Mouse (Mus musculus) CH12.LX (cell line): Measurements from ENCODE around the gene Htr1a. TPM values are rescaled to one million over a fixed set of nuclear protein-coding genes. Genes with fewer than 3 reads are reported as not detected.

ENCODE experiments used
- DNase-seq: peaks from one replicate; pipeline ENCODE4 v3.0.0-alpha.2; 2013; ENCODE audit errors: extremely low read depth
- H3K27ac ChIP-seq: 2 replicates; pipeline ENCODE4 v1.5.1; 2012; ENCODE audit warnings: low read depth, mild to moderate bottlenecking, control low read depth, moderate library complexity; ENCODE audit not compliant: insufficient read depth
- H3K27me3 ChIP-seq: replicated peaks from 2 replicates; pipeline ENCODE3; 2012; ENCODE audit warnings: inconsistent platforms
- H3K36me3 ChIP-seq, 2 experiments: replicated peaks in 1 of 2; 2 replicates each; pipeline versions ENCODE3 to v1.6.1; 2012; ENCODE audit warnings: inconsistent platforms in 1 of 2, low read length in 1 of 2, mild to moderate bottlenecking in 1 of 2, mixed read lengths in 1 of 2, moderate library complexity in 1 of 2; ENCODE audit not compliant: control insufficient read depth in 1 of 2, insufficient read depth in 1 of 2
- H3K4me1 ChIP-seq, 2 experiments: 2 replicates each; pipeline ENCODE4 v1.6.1; 2012; ENCODE audit warnings: inconsistent platforms in 1 of 2, moderate library complexity in 1 of 2; ENCODE audit not compliant: insufficient read depth in 2 of 2, control insufficient read depth in 1 of 2
- H3K4me2 ChIP-seq: 2 replicates; pipeline ENCODE4 v1.6.1; 2012; ENCODE audit warnings: low read depth, mild to moderate bottlenecking, control low read depth; ENCODE audit not compliant: poor library complexity, insufficient read depth, severe bottlenecking
- H3K4me3 ChIP-seq, 3 experiments: fragments of 150-350 bp in 1 of 3; sonication (generic) in 1 of 3; replicated peaks in 1 of 3; 2 replicates each; pipeline versions ENCODE3 to v1.5.1; 2011 to 2012; ENCODE audit warnings: low read depth in 2 of 3, low read length in 2 of 3, mild to moderate bottlenecking in 2 of 3, moderate library complexity in 2 of 3, control low read depth in 1 of 3, improper control_type of control experiment in 1 of 3, inconsistent platforms in 1 of 3, mixed read lengths in 1 of 3; ENCODE audit not compliant: poor library complexity in 1 of 3
- H3K79me2 ChIP-seq: replicated peaks from 2 replicates; pipeline ENCODE4 v1.6.1; 2012; ENCODE audit warnings: mild to moderate bottlenecking, moderate library complexity; ENCODE audit not compliant: control insufficient read depth, poor library complexity, insufficient read depth, severe bottlenecking; ENCODE audit errors: extremely low read depth
- H3K9ac ChIP-seq: 2 replicates; pipeline ENCODE4 v1.6.1; 2012; ENCODE audit warnings: low read depth, mild to moderate bottlenecking, control low read depth, moderate library complexity; ENCODE audit not compliant: insufficient read depth
- H3K9me3 ChIP-seq: replicated peaks from 2 replicates; pipeline ENCODE3; 2012; ENCODE audit warnings: low read length, inconsistent platforms, mixed read lengths
- BHLHE40 ChIP-seq: IDR thresholded peaks from 2 replicates; pipeline ENCODE4 v1.6.1; 2011; ENCODE audit warnings: mild to moderate bottlenecking, low read depth, low read length, improper control_type of control experiment
- CHD2 ChIP-seq: IDR thresholded peaks from 2 replicates; pipeline ENCODE4 v1.6.1; 2011; ENCODE audit warnings: low read length, improper control_type of control experiment
- E2F4 ChIP-seq: IDR thresholded peaks from 2 replicates; pipeline ENCODE4 v1.6.1; 2011; ENCODE audit warnings: low read depth, low read length, improper control_type of control experiment; ENCODE audit not compliant: insufficient replicate concordance
- GABPA ChIP-seq: IDR thresholded peaks from 2 replicates; pipeline ENCODE4 v1.6.1; 2012; ENCODE audit warnings: low read depth, low read length, improper control_type of control experiment, inconsistent platforms; ENCODE audit not compliant: insufficient replicate concordance
- HCFC1 ChIP-seq: IDR thresholded peaks from 2 replicates; pipeline ENCODE4 v1.6.1; 2012; ENCODE audit warnings: low read depth, mild to moderate bottlenecking, inconsistent platforms, low read length, improper control_type of control experiment
- IRF4 ChIP-seq: IDR thresholded peaks from 2 replicates; pipeline ENCODE4 v1.6.1; 2014; ENCODE audit warnings: low read depth, mild to moderate bottlenecking, inconsistent platforms, low read length, improper control_type of control experiment
- MAFK ChIP-seq: IDR thresholded peaks from 2 replicates; pipeline ENCODE4 v1.6.1; 2011; ENCODE audit warnings: low read length, improper control_type of control experiment; ENCODE audit not compliant: insufficient replicate concordance
- MYC ChIP-seq: IDR thresholded peaks from 2 replicates; pipeline ENCODE4 v1.6.1; 2011; ENCODE audit warnings: low read depth, mild to moderate bottlenecking, improper control_type of control experiment, low read length
- NELFE ChIP-seq: IDR thresholded peaks from 2 replicates; pipeline ENCODE4 v1.6.1; 2011; ENCODE audit warnings: low read depth, low read length, improper control_type of control experiment
- NRF1 ChIP-seq: IDR thresholded peaks from 2 replicates; pipeline ENCODE4 v1.6.1; 2014; ENCODE audit warnings: low read depth, mild to moderate bottlenecking, inconsistent platforms, low read length, improper control_type of control experiment, moderate library complexity
- PAX5 ChIP-seq: IDR thresholded peaks from 2 replicates; pipeline ENCODE4 v1.6.1; 2012; ENCODE audit warnings: low read length, inconsistent platforms, mixed read lengths
- POLR2A ChIP-seq: IDR thresholded peaks from 2 replicates; pipeline ENCODE4 v1.6.1; 2011; ENCODE audit warnings: low read depth, mild to moderate bottlenecking, improper control_type of control experiment, low read length
- RAD21 ChIP-seq: IDR thresholded peaks from 2 replicates; pipeline ENCODE4 v1.6.1; 2011; ENCODE audit warnings: low read depth, mild to moderate bottlenecking, low read length, improper control_type of control experiment, moderate library complexity
- SMC3 ChIP-seq: IDR thresholded peaks from 2 replicates; pipeline ENCODE4 v1.6.1; 2011; ENCODE audit warnings: low read depth, low read length, improper control_type of control experiment
- UBTF ChIP-seq: IDR thresholded peaks from 2 replicates; pipeline ENCODE4 v1.6.1; 2012; ENCODE audit warnings: low read depth, mild to moderate bottlenecking, inconsistent platforms, low read length, improper control_type of control experiment, moderate library complexity
- USF2 ChIP-seq: conservative IDR thresholded peaks from 2 replicates; pipeline ENCODE4 v1.6.1; 2011; ENCODE audit warnings: low read depth, low read length, improper control_type of control experiment
- ZC3H11A ChIP-seq: IDR thresholded peaks from 2 replicates; pipeline ENCODE4 v1.6.1; 2012; ENCODE audit warnings: low read depth, mild to moderate bottlenecking, inconsistent platforms, low read length, improper control_type of control experiment
- ZMIZ1 ChIP-seq: IDR thresholded peaks from 2 replicates; pipeline ENCODE4 v1.6.1; 2012; ENCODE audit warnings: low read depth, mild to moderate bottlenecking, inconsistent platforms, low read length, improper control_type of control experiment
- dilution Hi-C: fragments of 300-500 bp; cut with MboI; formaldehyde crosslinking; loops from 2 replicates; pipeline ENCODE4 v1.14.3; 2020; ENCODE audit warnings: low sequenced_read_pairs; ENCODE audit not compliant: extremely low pct_unique_long_range_greater_than_20kb, extremely low pct_ligation_motif_present
- in situ Hi-C: fragments of 300-500 bp; cut with MboI; formaldehyde crosslinking; loops from 3 replicates; pipeline ENCODE4 v1.14.3; 2019; ENCODE audit warnings: low sequenced_read_pairs, low pct_ligation_motif_present, low pct_unique_long_range_greater_than_20kb, mixed read lengths
- polyA plus RNA-seq: library from polyadenylated mRNA; unstranded; fragments of >175 nt; gene quantifications from 2 replicates; pipeline ENCODE4 v1.2.1, GENCODE M21; 2012; ENCODE audit warnings: low read depth; ENCODE audit not compliant: insufficient read length
- total RNA-seq, 2 experiments: library from RNA; depleted of rRNA; stranded (reverse); fragments of 300-350 nt in 1 of 2; fragments of >200 nt in 1 of 2; gene quantifications; 2 replicates each; pipeline ENCODE4 v1.2.3; 2012 to 2014

Gene Htr1a
- total and polyA plus RNA-seq, 3 experiments, result not detected

DNA sequence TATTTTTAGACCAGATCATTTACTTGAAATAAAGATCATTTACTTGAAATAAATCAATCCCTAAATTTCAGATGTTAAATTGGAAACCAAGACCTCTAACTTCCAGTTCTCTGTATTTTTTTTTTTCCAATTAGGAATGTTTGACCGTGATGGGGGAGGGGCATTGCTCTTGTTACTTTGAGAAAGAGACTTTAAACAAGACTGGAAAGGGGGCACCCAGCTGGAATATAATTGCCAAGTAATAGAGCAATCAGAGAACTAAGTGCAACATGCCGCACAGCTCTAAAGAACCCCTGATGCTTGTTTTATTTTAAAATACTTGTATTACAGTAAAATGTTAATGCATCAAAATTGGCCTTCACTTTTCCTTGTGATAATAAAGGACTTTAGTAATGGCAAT, 4.3 kb downstream of the Htr1a start:
- H3K36me3 ChIP-seq, result no peaks in the 10 kb centered on the region
- in situ Hi-C loops, result no loop called here
- dilution Hi-C loops, result no loop called here
- H3K27ac ChIP-seq, result no peak overlapping the region
- no peaks in the 10 kb centered on the region for H3K79me2 ChIP-seq
- no peaks in the 10 kb centered on the region for H3K4me1 ChIP-seq
- no peak overlapping the region for H3K4me3 ChIP-seq
- H3K4me2 ChIP-seq, result no peak overlapping the region
- no peak overlapping the region for H3K9ac ChIP-seq
- H3K9me3 ChIP-seq, result peaks cover 11% of the 10 kb centered on the region
- TF ChIP-seq CHD2 (no peak), ZC3H11A (no peak), MAFK (no peak)
- no peak for DNase-seq
- H3K27me3 ChIP-seq, result peaks cover 6% of the 10 kb centered on the region

DNA sequence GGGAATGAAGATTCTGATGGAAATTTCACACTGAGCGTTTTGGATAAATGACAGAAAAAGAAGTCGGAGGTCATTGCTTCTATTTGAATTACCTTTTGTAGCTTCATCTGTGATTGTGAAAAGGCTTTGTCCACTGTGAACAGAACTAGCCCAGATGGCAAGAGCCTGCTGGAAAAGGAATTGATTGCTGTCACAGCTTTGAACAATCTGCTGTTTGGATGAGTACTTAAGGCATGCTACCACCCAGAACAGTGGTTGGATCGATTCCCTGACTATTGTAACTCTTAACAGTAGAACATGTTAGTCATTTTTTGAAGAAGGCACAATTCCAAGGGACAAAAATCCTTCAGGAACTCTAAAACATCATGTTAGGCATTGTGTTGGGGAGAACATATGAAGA, 8.1 kb downstream of the Htr1a start:
- TF ChIP-seq MYC (no peak), RAD21 (no peak), SMC3 (no peak), E2F4 (no peak), IRF4 (no peak), POLR2A (no peak), GABPA (no peak), BHLHE40 (no peak), ZC3H11A (no peak), NELFE (no peak), ZMIZ1 (no peak), USF2 (no peak), NRF1 (no peak), HCFC1 (no peak), UBTF (no peak), PAX5 (no peak)
- Histone ChIP-seq H3K79me2 (no peaks in the 10 kb centered on the region), H3K4me3 (no peak overlapping the region), H3K27ac (no peak overlapping the region), H3K4me2 (no peak overlapping the region), H3K4me1 (no peaks in the 10 kb centered on the region), H3K36me3 (no peaks in the 10 kb centered on the region), H3K27me3 (peaks cover 6% of the 10 kb centered on the region), H3K9ac (no peak overlapping the region), H3K9me3 (no peaks in the 10 kb centered on the region)
- DNase-seq, result no peak
- in situ Hi-C loops (no loop called here), dilution Hi-C loops (no loop called here)

Other genes starting within 250 kb of the Htr1a start
- gene Rnf180, start 148.8 kb upstream of the Htr1a start, total RNA-seq (2012; rRNA removed), result 0.13 TPM in 2 replicates
- gene Rnf180, start 148.8 kb upstream of the Htr1a start, total RNA-seq (2014; rRNA removed), result 0.31 TPM in 1 of 2 replicates, not detected in the other
- gene Rnf180, start 148.8 kb upstream of the Htr1a start, polyA plus RNA-seq, result 0.19 and 0.66 TPM in 2 replicates